In the genomic region with DNA sequence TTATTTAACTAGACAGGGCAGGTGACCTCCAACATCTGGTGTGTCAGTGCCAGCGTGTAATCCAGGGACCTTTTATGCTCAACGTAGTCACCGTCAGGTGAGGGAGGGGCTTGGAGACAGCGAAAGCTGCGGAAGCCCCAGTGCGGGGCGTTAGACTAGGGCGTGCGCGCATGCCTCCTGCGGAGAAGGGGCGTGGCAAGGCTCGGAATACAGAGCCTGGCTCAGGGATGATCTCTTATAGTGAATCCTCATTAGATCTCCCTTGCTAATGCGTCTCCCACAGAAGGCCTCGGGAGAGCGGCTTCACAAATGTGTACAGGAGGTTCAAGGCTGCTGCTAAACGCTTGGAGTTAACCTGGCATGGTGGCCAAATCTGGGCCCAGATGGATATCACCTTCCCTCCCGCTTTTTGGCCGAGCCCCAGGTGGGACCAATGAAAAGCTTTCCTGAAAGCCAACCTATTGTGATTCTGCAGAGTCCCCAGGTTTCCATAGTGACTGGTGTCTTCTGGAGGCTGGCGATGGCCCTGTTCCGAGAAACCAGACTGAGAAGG, we compare ENCODE assay signal across 9 mouse cellular contexts. TPM values are rescaled to one million over a fixed set of nuclear protein-coding genes. Genes with fewer than 3 reads are reported as not detected.
DNase-seq lines count a peak whose midpoint lies in the region; ATAC-seq and TF ChIP-seq lines count a peak whose summit lies in the region.
"Had no signal": no experiment of that assay in that cellular context is flagged by ENCODE, and none has a peak within 500 bp of the region (broad histone marks: within the 10 kb centered on the region; RNA-seq: fewer than 3 reads in every experiment).

No protein-coding gene starts in this region.

- no peak overlapping the region for H3K27ac ChIP-seq in heart, adult 2 months
- peak overlapping the region; percentile 76 for H3K27ac ChIP-seq in forebrain, postnatal 0 days (ENCODE audit: low read depth, low read length)
- no peak overlapping the region for H3K27ac ChIP-seq in small intestine, adult 2 months (ENCODE audit: insufficient read depth, low read depth, low read length)

- no peaks in the 10 kb centered on the region for H3K79me2 ChIP-seq in heart, adult 2 months (replicated peaks; ENCODE audit: control insufficient read depth, insufficient read depth, low read length)

- ATAC-seq in forebrain, postnatal 0 days = peak; percentile 98
- ATAC-seq in erythroid progenitor cell, adult 5-6 weeks (replicated peaks; ENCODE audit: low FRiP score, poor library complexity, severe bottlenecking) = no peak

- TF ChIP-seq EP300 in heart, adult 2 months (IDR thresholded peaks at IDR 0.05; ENCODE audit: insufficient read depth, low read depth, low read length) = no peak

- no peak for TF ChIP-seq CTCF in heart, adult 2 months (IDR thresholded peaks at IDR 0.05)
- TF ChIP-seq CTCF in forebrain, postnatal 0 days (IDR thresholded peaks at IDR 0.05; ENCODE audit: low read depth) = no peak
- no peak for TF ChIP-seq CTCF in small intestine, adult 2 months (IDR thresholded peaks at IDR 0.05; ENCODE audit: extremely low read depth, insufficient read length, insufficient replicate concordance, low read depth, low read length)

- no peaks in the 10 kb centered on the region for H3K9me3 ChIP-seq in forebrain, postnatal 0 days (ENCODE audit: low read length)

- no peak for TF ChIP-seq POLR2A in heart, adult 2 months (IDR thresholded peaks at IDR 0.05; ENCODE audit: insufficient read depth, low read depth, low read length)
- TF ChIP-seq POLR2A in small intestine, adult 2 months (IDR thresholded peaks at IDR 0.05; ENCODE audit: low read depth, low read length) = no peak

- WGBS in heart, adult 2 months = 31% methylated on average over 21 of the region's 21 CpGs
- 3% methylated on average over 21 of the region's 21 CpGs for WGBS in forebrain, postnatal 0 days
- WGBS in small intestine, adult 2 months = 18% methylated on average over 21 of the region's 21 CpGs

- no peaks in the 10 kb centered on the region for H3K36me3 ChIP-seq in heart, adult 2 months (ENCODE audit: control insufficient read depth, insufficient read depth, low read length)
- H3K36me3 ChIP-seq in forebrain, postnatal 0 days (ENCODE audit: insufficient read depth) = no peaks in the 10 kb centered on the region
- H3K36me3 ChIP-seq in small intestine, adult 2 months (ENCODE audit: control insufficient read depth, insufficient read depth, low read length) = no peaks in the 10 kb centered on the region

- H3K4me1 ChIP-seq in heart, adult 2 months (ENCODE audit: control insufficient read depth, insufficient read depth, low read length) = no peaks in the 10 kb centered on the region
- peaks cover 6% of the 10 kb centered on the region; the same call in 1 of the 2 replicates for H3K4me1 ChIP-seq in forebrain, postnatal 0 days (ENCODE audit: insufficient read depth)
- no peaks in the 10 kb centered on the region; the same call in 1 of the 2 replicates for H3K4me1 ChIP-seq in small intestine, adult 2 months (ENCODE audit: control insufficient read depth, insufficient read depth, insufficient read length, low read length)

- peak overlapping the region; percentile 36; the same call in 1 of the 2 replicates for H3K4me3 ChIP-seq in heart, adult 2 months
- H3K4me3 ChIP-seq in forebrain, postnatal 0 days (ENCODE audit: low read depth, low read length) = peak overlapping the region; percentile 34
- peak overlapping the region; percentile 67 for H3K4me3 ChIP-seq in small intestine, adult 2 months (ENCODE audit: low read depth, low read length)

- H3K4me2 ChIP-seq in forebrain, postnatal 0 days (ENCODE audit: low read depth) = peak overlapping the region; percentile 51

- intact Hi-C loops in heart, adult 2 months (cut with DNase I) = no loop called here

- no peak overlapping the region for H3K9ac ChIP-seq in heart, adult 2 months (ENCODE audit: low read depth, low read length)
- H3K9ac ChIP-seq in forebrain, postnatal 0 days = peak overlapping the region; percentile 39

- no peaks in the 10 kb centered on the region for H3K27me3 ChIP-seq in heart, adult 2 months (ENCODE audit: control insufficient read depth, insufficient read depth, low read length)
- H3K27me3 ChIP-seq in forebrain, postnatal 0 days (ENCODE audit: insufficient read depth, low read length) = no peaks in the 10 kb centered on the region
- no peaks in the 10 kb centered on the region; the same call in 1 of the 2 replicates for H3K27me3 ChIP-seq in small intestine, adult 2 months (ENCODE audit: control insufficient read depth, insufficient read depth, low read length)

- DNase-seq in heart, adult 2 months = no peak
- DNase-seq in heart, adult 9 months (ENCODE audit: low spot score in 2 of 2) = no peak
- peak; percentile 51 for DNase-seq in adrenal gland, postnatal 14 days
- DNase-seq in forebrain, postnatal 0 days = peak; percentile 92
- peak; percentile 44 to 46 for DNase-seq in layer of hippocampus, postnatal 14 days (ENCODE audit: low spot score in 2 of 2)
- peak; percentile 56 for DNase-seq in mesoderm, embryonic 11.5 days (ENCODE audit: low read depth, low spot score)

RNA-seq across cellular contexts. Expression of a gene that starts 39.3 kb away (rescaled TPM):
- 10 to 100 TPM; 18.7 to 20.4 TPM for total RNA-seq in heart, adult 2 months (2021)
- polyA plus RNA-seq in heart, adult 2 months (2012; rRNA removed) = 12.3 and 15.2 TPM in 2 replicates
- 41.8 and 43.9 TPM in 2 replicates for total RNA-seq in adrenal gland, postnatal 14 days (2021)
- total RNA-seq in forebrain, postnatal 0 days (2014; rRNA removed) = 21.2 and 23.9 TPM in 2 replicates
- polyA plus RNA-seq in forebrain, postnatal 0 days (2015; fragmentation: Nextera tagmentation; extraction: Ambion mirVana) = 48.0 and 51.1 TPM in 2 replicates
- 10 to 100 TPM; 25.8 to 26.1 TPM for total RNA-seq in layer of hippocampus, postnatal 14 days (2021)
- 4.5 and 5.2 TPM in 2 replicates for polyA plus RNA-seq in small intestine, adult 2 months (2012; rRNA removed)
- 7.9 and 9.2 TPM in 2 replicates for total RNA-seq in erythroid progenitor cell, adult 5-6 weeks (2015; ENCODE audit: low replicate concordance)
- 4.6 and 11.0 TPM in 2 replicates for total RNA-seq in erythroid progenitor cell, adult 5-6 weeks (2017; ENCODE audit: low replicate concordance)

RNA-seq across cellular contexts. Expression of a gene that starts 56.9 kb away (rescaled TPM):
- total RNA-seq in heart, adult 2 months (2021) = under 1 TPM; 0.47 to 0.89 TPM
- polyA plus RNA-seq in heart, adult 2 months (2012; rRNA removed) = 3.3 and 8.0 TPM in 2 replicates
- total RNA-seq in adrenal gland, postnatal 14 days (2021) = 24.3 and 26.2 TPM in 2 replicates
- total RNA-seq in forebrain, postnatal 0 days (2014; rRNA removed) = 0.19 TPM in 1 of 2 replicates, not detected in the other
- polyA plus RNA-seq in forebrain, postnatal 0 days (2015; fragmentation: Nextera tagmentation; extraction: Ambion mirVana) = not detected in 2 replicates
- total RNA-seq in layer of hippocampus, postnatal 14 days (2021) = under 1 TPM in 1 of 2 experiments, not detected in 1; 0.25 TPM
- polyA plus RNA-seq in small intestine, adult 2 months (2012; rRNA removed) = 0.39 and 0.53 TPM in 2 replicates
- not detected in 2 replicates for total RNA-seq in erythroid progenitor cell, adult 5-6 weeks (2015; ENCODE audit: low replicate concordance)
- not detected in 2 replicates for total RNA-seq in erythroid progenitor cell, adult 5-6 weeks (2017; ENCODE audit: low replicate concordance)
- polyA plus RNA-seq: liver, adult 2 months had no signal

Comparison
In these comparisons a context has a peak if more than half of its experiments do, and no peak if none do; other contexts are left out.
1. DNase-seq: peak in adrenal gland, postnatal 14 days (single experiment), forebrain, postnatal 0 days (single experiment), layer of hippocampus, postnatal 14 days (2 of 2) and mesoderm, embryonic 11.5 days (single experiment); none in heart, adult 2 months (0 of 2) and heart, adult 9 months (0 of 2).
2. RNA of a gene that starts 56.9 kb away (total RNA-seq): 24.3 to 26.2 TPM in adrenal gland, postnatal 14 days; 0.47 to 0.89 TPM in heart, adult 2 months, 0.25 TPM in layer of hippocampus, postnatal 14 days, 0.19 TPM in forebrain, postnatal 0 days and not detected in erythroid progenitor cell, adult 5-6 weeks; every median in the first group is over 10 times any median in the second.
3. Peak in every context shown above with its lines, with median percentiles within 50 percentile points of each other: H3K4me3 ChIP-seq.